Mouse (Mus musculus) liver, adult 2 months (tissue): ENCODE measurements around the gene Ltbp1.
"Not testable (repeated sequence)": the region's sequence is repeated elsewhere in the genome, so short reads cannot be mapped to it uniquely, and the experiment has no call there.

Experiments used
- CTCF ChIP-seq: fragments of 200-500 bp; IDR thresholded peaks from 2 replicates; pipeline ENCODE4 v1.5.1; 2011; ENCODE audit warnings: low read depth, low read length, control low read depth
- POLR2A ChIP-seq: fragments of 200-500 bp; IDR thresholded peaks from 2 replicates; pipeline ENCODE4 v1.6.1; 2011; ENCODE audit warnings: low read length, control low read depth; ENCODE audit not compliant: insufficient read depth; ENCODE audit errors: extremely low read depth

GRCm38 (mm10) chr17:75142845-75143244 lies 137.5 kb downstream of the Ltbp1 start:
- TF ChIP-seq CTCF, POLR2A: not testable (repeated sequence)
